33 mouse cellular contexts compared by ENCODE assay signal in the genomic region with DNA sequence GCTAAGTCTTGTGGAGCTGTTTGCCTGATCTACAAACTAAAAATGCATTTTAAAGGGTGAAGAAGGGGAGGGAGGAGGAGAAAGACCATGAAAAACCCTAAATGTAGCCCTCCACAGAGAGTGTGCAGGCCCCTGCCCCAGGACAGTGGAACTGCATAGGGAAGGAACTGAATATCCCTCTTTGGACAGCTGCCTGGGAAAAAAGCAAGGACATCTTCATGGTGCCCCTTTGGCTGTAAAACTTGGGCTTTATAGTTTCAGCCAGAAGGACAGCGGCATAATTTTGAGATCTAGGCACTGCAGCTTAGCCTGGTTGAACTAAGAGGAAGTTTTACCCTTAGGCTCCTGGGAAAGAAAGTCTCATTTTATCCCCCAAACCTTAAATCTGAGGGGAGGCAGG. TPM values are rescaled to one million over a fixed set of nuclear protein-coding genes. Genes with fewer than 3 reads are reported as not detected.
"Had no signal": no experiment of that assay in that cellular context is flagged by ENCODE, and none has a peak within 500 bp of the region (broad histone marks: within the 10 kb centered on the region; RNA-seq: fewer than 3 reads in every experiment).

No protein-coding gene starts in this region.

- H3K27ac ChIP-seq: embryonic facial prominence, embryonic 10.5 days; embryonic facial prominence, embryonic 12.5 days; embryonic facial prominence, embryonic 13.5 days; embryonic facial prominence, embryonic 15.5 days; forebrain, embryonic 10.5 days; forebrain, embryonic 12.5 days; forebrain, embryonic 13.5 days; forebrain, embryonic 15.5 days; gastrocnemius, adult 2 months; heart, adult 2 months; heart, embryonic 10.5 days had no signal

- H3K4me1 ChIP-seq: embryonic facial prominence, embryonic 10.5 days; embryonic facial prominence, embryonic 12.5 days; embryonic facial prominence, embryonic 13.5 days; embryonic facial prominence, embryonic 15.5 days; forebrain, embryonic 10.5 days; forebrain, embryonic 12.5 days; forebrain, embryonic 13.5 days; forebrain, embryonic 15.5 days had no signal

- H3K9ac ChIP-seq: embryonic facial prominence, embryonic 12.5 days; embryonic facial prominence, embryonic 13.5 days; embryonic facial prominence, embryonic 15.5 days; forebrain, embryonic 12.5 days; forebrain, embryonic 13.5 days; forebrain, embryonic 15.5 days; forebrain, postnatal 0 days had no signal

- DNase-seq: cerebellum, postnatal 14 days; cerebellum, postnatal 25 days; cerebellum, postnatal 36 days; embryo, embryonic 11 days; forebrain, postnatal 0 days; gastrocnemius, adult 2 months; gastrocnemius, postnatal 10 days; gastrocnemius, postnatal 14 days; gastrocnemius, postnatal 25 days; gastrocnemius, postnatal 36 days; heart, adult 11 months; heart, adult 18-20 months; heart, adult 2 months had no signal

- H3K36me3 ChIP-seq: embryonic facial prominence, embryonic 10.5 days; embryonic facial prominence, embryonic 12.5 days; embryonic facial prominence, embryonic 13.5 days; embryonic facial prominence, embryonic 15.5 days; forebrain, embryonic 10.5 days; forebrain, embryonic 12.5 days; forebrain, embryonic 15.5 days; heart, embryonic 10.5 days had no signal

- ATAC-seq: forebrain, embryonic 13.5 days; forebrain, embryonic 14.5 days; forebrain, embryonic 15.5 days; forebrain, embryonic 16.5 days; forebrain, postnatal 0 days had no signal

- H3K4me2 ChIP-seq: embryonic facial prominence, embryonic 12.5 days; embryonic facial prominence, embryonic 13.5 days; embryonic facial prominence, embryonic 15.5 days; forebrain, embryonic 12.5 days; forebrain, embryonic 13.5 days; forebrain, embryonic 15.5 days; heart, embryonic 11.5 days had no signal

- H3K9me3 ChIP-seq: embryonic facial prominence, embryonic 10.5 days; embryonic facial prominence, embryonic 12.5 days; embryonic facial prominence, embryonic 13.5 days; embryonic facial prominence, embryonic 15.5 days; forebrain, embryonic 10.5 days; forebrain, embryonic 12.5 days; forebrain, embryonic 13.5 days; forebrain, embryonic 15.5 days; heart, embryonic 10.5 days had no signal

- H3K4me3 ChIP-seq: embryonic facial prominence, embryonic 10.5 days; embryonic facial prominence, embryonic 12.5 days; embryonic facial prominence, embryonic 13.5 days; embryonic facial prominence, embryonic 15.5 days; erythroblast, embryonic 14.5 days; forebrain, embryonic 10.5 days; forebrain, embryonic 12.5 days; forebrain, embryonic 13.5 days; forebrain, embryonic 15.5 days; gastrocnemius, adult 2 months; heart, adult 2 months; heart, embryonic 10.5 days had no signal

- H3K27me3 ChIP-seq: embryonic facial prominence, embryonic 12.5 days; embryonic facial prominence, embryonic 13.5 days; embryonic facial prominence, embryonic 15.5 days; forebrain, embryonic 13.5 days; forebrain, embryonic 15.5 days had no signal

RNA-seq across cellular contexts. Expression of a gene that starts 7.8 kb away (rescaled TPM):
- total RNA-seq: common myeloid progenitor, adult 5-6 weeks; gastrocnemius, adult 18-20 months; gastrocnemius, adult 2 months; gastrocnemius, adult 8-10 months; gastrocnemius, postnatal 10 days; gastrocnemius, postnatal 14 days; gastrocnemius, postnatal 25 days; gastrocnemius, postnatal 36 days; gastrocnemius, postnatal 4 days; granulocyte monocyte progenitor cell, adult 5-6 weeks; heart, adult 18-20 months; heart, adult 2 months; heart, adult 8-10 months had no signal
- polyA plus RNA-seq: embryonic facial prominence, embryonic 14.5 days; embryonic facial prominence, embryonic 15.5 days; erythroblast, embryonic 14.5 days; heart, adult 2 months; heart, embryonic 10.5 days; heart, embryonic 11.5 days had no signal

RNA-seq across cellular contexts. Expression of a gene that starts 52.8 kb away (rescaled TPM):
- total RNA-seq: common myeloid progenitor, adult 5-6 weeks had no signal
